Mouse (Mus musculus): ENCODE results near the gene Rnf113a2.

Rnf113a2 gene

DNA sequence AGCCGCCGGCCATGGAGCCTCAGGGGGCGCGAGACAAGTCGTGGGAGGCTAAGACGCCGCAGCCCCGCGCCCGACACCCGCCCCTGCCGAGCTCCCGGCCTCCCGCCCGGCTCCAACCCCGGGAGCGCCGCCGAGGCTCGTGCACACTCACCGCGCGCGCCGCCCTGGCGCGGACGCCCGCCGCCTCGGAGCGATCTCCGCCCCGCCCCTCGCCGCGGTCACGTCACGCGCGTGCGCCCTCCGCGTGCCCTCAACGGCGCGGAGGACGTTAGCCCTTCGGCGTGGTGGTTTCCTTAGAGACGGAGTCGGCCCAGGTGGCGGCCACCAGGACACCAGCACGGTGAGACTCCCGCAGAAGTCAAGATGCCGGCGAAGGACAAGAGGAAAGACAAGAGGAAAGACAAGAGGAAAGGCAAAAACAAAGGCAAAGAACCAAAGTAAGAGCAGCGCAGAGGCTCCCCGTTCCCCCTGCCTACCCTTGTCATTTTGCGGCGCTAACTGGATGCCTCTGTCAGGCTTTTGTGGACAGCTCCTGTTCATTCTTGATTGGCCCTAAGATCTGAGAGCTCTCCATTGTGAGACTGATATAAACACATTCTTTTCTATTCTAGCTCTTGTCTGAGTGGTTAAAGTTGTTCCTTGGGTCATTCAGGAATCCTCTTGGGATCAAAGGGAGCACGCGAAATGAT is 8.0 kb upstream of the Rnf113a2 start, which contains the start of the genes Entpd5 and Bbof1:
Entpd5 (minus strand) TSS at position 211 of the 689 bp plus-strand sequence.
Bbof1 (plus strand) TSS at position 253 of the 689 bp plus-strand sequence.
- DNase-seq: peak; percentile 91

DNA sequence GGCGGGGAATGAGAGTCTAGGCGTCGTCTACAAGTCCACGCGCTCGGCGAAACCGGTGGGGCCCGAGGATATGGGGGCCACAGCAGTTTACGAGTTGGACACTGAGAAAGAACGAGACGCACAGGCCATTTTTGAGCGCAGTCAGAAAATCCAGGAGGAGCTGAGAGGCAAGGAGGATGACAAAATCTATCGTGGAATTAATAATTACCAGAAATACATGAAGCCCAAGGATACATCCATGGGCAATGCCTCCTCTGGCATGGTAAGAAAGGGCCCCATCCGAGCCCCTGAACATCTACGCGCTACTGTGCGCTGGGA is 568 bp downstream of the Rnf113a2 start:
- DNase-seq: no peak

DNA sequence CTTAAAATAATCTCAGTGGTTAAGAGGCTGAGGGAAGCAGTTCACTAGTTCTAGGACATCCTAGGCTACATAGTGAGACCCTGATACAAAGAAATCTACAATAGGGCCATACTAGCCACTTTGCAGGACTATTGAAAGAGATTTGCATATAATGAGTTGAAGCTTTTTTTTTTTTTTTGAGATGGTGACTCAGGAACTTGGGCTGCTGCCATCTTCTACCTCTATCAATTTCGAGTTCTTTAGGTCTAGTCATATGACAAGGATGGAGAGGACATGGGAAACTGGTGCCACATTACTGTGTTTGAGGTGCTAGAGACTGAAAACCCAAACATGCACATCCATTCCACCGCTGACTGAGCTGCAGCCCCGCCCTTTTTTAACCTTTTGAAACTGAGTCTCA is 7.0 kb downstream of the Rnf113a2 start:
- DNase-seq: no peak

DNA sequence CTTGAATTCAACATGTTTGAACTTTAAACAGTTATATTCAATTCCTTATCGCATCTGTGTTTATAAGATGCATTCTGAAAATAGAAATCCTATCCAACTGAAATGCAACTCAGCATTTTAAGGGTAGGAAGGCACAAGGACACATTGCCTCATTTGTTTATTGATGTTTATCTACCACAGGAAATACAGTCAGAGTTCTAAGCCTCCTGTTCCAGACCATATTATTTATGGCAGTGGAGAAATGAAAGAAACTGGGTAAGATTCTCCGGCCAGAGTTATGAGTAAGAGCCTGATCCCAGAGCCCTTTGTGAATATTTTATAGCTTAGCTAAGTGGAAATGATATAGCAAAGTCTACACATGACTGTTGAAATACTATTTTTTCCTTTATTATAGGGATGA is 12.8 kb downstream of the Rnf113a2 start:
- DNase-seq: no peak

DNA sequence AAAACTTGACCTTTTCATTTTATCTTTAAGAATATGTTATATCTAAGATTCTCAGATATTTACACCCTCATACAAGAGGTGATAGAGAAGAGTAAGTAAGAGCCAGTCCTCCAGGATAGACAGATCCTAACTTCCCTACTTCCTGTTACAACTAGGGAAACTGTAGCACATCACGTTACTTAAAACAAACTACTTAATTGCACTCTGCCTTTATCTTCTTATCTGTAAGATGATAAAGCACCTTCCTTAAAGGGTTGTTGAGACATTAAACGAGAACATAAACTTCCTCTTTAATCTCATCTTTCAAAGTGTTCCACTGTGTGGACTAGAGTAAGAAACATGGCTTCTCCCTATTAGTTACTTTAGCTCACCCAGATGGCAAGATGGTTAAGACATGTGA is 21.7 kb downstream of the Rnf113a2 start:
- DNase-seq: no peak

DNA sequence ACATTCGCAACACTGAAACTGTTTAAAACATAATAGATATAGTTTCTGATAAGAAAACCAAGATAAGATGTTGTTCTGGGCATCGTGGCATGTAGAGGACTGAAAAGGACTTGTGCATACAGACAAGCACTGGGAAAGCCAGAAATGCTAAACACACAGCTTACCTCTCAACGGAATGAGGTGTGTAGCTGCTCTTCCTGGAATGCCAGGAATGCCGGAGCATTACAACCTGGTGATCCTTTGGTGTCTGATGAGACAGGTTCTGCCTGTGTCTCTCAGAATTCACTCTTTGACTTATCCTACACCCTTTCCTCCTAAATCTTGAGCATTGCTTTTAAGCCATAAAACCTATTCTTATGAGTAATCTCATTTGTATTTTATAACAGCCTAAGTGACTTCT is 25.5 kb downstream of the Rnf113a2 start:
- DNase-seq: no peak

DNA sequence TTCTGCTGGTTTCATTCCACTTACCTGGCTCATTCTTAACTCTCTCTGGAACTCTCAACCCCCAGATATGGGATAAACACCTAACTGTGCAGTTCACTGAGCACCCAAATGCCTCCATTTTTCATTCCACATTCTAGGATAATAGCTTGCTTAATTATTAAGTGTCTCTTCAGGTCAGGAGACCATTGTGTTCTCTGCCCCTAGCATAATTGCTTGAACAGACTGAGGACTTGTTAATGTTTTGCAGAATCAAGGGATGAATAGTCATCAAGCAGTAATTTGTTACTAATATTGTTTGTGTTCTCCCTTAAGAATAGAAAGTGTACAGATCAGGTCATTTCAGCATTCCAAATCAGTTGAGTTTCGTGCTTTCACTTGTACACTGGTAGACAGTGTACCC is 30.4 kb downstream of the Rnf113a2 start:
- DNase-seq: no peak

DNA sequence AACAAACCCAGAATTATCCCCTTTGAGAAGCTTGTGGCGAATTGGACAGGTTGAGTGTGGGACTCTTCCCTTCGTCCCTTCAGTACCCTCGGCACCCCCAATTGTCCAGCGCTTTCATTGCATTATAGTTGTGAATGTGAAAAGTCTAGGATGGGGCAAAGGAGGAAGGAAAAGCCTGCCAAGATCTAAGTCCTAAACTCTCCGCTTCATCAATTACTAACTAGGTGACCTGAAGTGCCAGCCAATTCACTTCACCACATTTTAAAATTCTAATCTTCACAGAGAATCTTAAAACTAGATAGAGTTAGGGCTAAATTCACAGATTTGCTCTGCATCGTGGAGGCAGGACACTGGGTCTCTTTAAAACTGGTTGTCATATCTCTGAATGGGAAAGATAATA is 31.2 kb downstream of the Rnf113a2 start:
- no peak for DNase-seq

DNA sequence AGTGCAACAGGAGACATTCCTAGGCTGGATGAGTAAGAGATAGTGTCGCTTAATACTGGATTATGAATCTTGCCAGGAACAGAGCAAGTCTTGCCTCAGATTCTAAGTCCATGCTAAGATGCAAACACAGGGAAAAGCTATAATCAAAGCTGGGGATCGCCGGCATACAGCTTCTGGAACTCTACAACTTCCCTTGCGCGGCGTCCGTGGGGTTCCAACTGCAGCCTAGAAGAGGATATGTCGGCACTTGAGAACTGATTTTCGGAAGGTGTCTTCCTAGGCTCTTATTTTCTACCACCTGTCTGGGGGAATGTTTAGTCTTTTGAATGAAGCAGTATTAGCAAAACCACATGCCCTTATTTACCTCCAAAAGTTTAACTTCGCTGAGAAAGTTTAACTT is 32.9 kb downstream of the Rnf113a2 start:
- DNase-seq: no peak

DNA sequence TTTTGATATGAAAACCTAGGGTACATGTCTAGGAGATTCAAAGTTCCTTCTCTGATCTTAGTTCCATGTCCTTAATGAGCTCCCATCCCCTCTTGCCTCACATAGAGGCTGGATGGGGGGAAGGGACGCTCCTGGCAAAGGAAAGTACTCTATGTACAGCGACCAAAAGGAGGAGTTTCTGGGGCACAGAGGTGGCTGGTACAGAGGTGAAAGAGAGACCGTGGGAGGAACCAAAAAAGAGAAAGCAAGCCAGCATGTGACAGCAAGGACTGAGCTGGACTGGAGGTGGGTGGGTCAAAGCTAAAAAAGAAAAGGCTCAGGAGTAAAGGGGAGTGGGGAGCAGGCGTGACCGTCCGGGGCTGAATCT is 33.3 kb downstream of the Rnf113a2 start:
- DNase-seq: no peak

DNA sequence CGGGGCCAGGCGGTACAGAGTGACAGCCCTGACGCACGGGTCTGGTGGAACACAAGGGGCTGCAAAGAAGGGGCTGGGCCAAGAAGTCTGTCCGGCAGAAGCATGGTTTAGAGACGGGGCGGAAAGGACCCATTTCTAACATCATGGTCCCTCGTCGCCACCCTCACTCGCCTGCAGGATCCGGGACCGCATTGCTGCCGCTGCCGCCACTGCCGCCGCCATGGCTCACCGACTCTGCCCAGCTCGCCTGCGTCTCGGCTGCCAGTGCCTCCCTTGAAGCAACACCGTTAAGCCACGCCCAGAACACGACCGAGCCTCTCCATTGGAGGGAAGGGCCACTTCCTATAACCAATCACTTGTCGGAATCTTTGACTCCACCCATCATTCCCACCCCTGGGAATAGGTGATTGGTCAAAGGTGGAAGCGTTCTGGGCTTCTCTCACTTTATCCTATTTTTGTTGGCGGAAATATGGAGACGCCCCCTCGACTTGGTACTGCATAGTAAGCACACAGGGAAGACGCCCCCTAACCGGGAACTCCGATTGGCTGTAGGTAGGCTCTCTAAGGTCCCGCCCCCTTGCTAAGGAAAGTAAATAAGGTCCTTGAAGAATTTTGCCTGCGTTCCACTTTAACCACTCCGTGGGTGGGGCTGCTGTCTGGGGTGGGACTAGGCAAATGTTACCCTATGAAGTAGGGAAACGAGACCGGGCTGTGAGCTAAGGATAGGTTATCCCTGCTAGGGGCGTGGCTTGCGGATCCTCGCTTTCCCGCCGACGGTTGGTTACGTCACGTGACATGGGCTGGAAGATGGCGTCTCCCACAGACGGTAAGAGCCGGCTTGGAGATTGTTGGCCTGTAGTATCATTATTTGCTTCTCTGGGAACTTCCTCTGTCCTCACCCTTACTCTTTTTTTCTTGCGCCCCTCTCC is 34.0 kb downstream of the Rnf113a2 start, which contains the start of the genes Aldh6a1 and Lin52:
Aldh6a1 (minus strand) TSS at position 287 of the 929 bp plus-strand sequence.
Lin52 (plus strand) TSS at position 705 of the 929 bp plus-strand sequence.
- DNase-seq: peak; percentile 94 to 96

DNA sequence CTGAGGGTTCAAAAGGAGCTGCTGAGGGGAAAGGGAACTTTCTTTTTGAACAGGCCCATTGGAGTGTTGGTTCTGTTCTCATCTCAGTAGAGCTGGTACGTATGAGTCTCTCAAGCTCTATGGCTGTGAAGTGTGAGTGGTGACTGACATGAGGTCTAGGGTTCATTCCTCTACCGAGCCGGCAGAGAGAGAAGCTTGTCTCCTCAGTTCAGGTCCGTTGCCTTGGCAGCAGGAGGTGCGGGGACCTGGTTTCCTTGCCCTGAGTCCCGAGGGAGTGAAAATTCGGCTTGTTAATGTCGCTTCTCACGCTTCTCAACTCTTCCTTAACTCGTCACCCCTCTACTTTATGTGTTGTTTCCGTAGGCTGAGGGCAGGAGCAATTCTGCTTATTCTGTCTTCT is 34.8 kb downstream of the Rnf113a2 start:
- no peak for DNase-seq

DNA sequence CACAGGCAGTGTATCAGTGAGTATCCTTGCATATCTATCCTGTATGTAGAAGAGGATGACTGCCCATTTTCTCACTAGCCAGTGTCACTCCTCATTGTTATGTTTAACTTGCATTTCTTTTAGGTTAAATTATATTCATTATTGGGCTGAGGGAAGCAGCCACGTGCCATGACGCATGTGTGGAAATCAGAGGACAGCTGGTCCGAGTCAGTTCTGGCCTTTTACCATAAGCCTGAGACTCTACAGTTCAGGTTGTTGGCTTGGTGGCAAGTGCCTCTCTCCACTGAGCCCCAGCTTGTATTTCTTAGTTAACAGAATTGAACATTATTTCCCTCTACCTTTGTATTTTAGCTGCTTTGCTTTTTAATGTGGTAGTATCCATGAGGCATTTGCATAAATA is 39.9 kb downstream of the Rnf113a2 start:
- DNase-seq: no peak

DNA sequence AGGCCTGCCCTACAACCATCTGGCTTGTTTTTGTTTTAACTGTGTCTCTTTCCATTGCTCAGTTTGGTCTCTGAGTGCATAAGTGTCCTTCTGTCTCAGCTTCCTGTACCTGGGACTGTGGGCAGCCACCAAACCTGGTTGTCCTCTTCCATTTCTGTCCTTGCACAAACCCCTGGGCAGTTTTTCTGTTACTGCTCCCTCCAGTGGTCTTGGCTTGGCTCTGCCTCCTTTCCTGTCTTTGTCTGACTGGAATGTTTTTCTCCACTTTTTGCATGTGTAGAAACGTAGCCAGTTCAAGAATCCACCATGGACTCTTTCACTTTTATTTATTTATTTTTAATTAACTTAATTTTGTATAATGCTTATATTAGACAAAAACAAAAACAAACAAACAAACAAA is 42.8 kb downstream of the Rnf113a2 start:
- DNase-seq: no peak

DNA sequence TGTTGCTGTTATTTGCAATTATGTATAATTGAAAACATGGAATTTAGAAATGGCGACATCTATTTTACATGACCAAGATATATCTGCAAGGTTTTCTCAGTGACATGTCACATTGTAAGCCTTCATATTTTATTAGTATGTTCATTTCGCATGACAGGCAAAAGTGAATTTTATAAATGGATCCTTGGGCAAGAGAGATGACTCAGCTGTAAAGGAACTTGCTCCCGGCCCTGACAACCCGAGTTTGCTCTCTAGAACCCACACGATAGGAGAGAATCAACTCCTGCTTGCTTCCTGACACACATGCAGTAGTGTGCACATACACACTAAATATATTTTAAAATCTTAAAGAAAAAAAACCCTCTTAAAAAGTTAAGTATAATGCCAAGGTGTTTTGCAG is 44.4 kb downstream of the Rnf113a2 start:
- no peak for DNase-seq

DNA sequence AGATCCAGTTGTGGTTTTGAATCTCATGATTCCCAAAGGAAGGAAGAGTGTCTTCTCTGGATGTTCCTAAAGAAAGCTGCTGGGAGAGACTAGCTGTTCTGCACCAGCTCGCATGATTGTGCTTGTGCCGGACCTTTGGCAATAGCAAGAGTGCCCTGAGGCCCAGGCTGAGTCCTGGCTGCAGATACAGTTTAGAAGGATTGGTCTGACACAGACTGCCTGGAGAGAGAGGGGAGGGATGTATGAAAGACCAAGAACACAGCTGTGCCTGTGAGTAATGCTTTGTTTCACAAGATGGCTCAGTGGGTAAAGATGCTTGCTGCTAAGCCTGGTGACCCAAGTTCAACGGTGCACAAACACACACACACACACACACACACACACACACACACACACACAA is 45.9 kb downstream of the Rnf113a2 start:
- DNase-seq: no peak
